Comparison of ENCODE assay signal across 31 mouse cellular contexts in the genomic region with DNA sequence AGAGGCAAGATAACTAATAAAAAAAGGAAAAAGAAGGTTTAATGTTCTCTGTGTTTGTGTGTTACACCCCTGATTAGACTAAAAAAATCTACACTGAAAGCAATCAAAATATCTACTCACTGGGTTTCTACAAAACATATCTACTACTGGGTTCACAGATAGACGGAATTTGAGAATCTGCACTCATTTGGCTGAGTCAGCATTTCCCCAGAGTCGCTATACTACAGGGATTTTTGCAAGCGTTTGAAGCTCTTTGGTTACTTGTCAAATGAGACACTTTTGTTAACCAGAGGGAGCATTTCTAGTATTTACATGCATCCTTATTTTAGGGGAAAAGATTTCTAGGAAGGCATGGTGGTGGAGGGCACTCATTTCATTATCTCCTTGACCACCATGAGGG.
"Had no signal": no experiment of that assay in that cellular context is flagged by ENCODE, and none has a peak within 500 bp of the region (broad histone marks: within the 10 kb centered on the region; RNA-seq: fewer than 3 reads in every experiment).

No protein-coding gene starts in this region.

- H3K36me3 ChIP-seq: heart, embryonic 12.5 days; heart, embryonic 15.5 days; hindbrain, embryonic 10.5 days; hindbrain, embryonic 12.5 days; hindbrain, embryonic 13.5 days; hindbrain, embryonic 15.5 days; intestine, embryonic 15.5 days; kidney, embryonic 15.5 days had no signal

- H3K4me3 ChIP-seq: heart, embryonic 12.5 days; heart, embryonic 13.5 days; heart, embryonic 15.5 days; hindbrain, embryonic 10.5 days; hindbrain, embryonic 12.5 days; hindbrain, embryonic 13.5 days; hindbrain, embryonic 15.5 days; intestine, embryonic 15.5 days; kidney, embryonic 15.5 days; layer of hippocampus, adult 2 months; left cerebral cortex, adult 2 months had no signal

- H3K4me2 ChIP-seq: heart, embryonic 11.5 days; heart, embryonic 12.5 days; heart, embryonic 13.5 days; heart, embryonic 15.5 days; hindbrain, embryonic 12.5 days; hindbrain, embryonic 13.5 days; hindbrain, embryonic 14.5 days; hindbrain, embryonic 15.5 days; intestine, embryonic 15.5 days; kidney, embryonic 15.5 days had no signal

- DNase-seq: heart, postnatal 10 days; heart, postnatal 14 days; heart, postnatal 36 days; heart, postnatal 4 days; kidney, adult 11 months; kidney, adult 18-20 months; kidney, adult 2 months; kidney, adult 8-10 months; kidney, adult 9 months; kidney, postnatal 10 days; kidney, postnatal 14 days; kidney, postnatal 25 days; kidney, postnatal 36 days; kidney, postnatal 4 days; layer of hippocampus, adult 9-11 months; layer of hippocampus, postnatal 36 days had no signal

- H3K9me3 ChIP-seq: heart, embryonic 12.5 days; heart, embryonic 13.5 days; heart, embryonic 15.5 days; hindbrain, embryonic 10.5 days; hindbrain, embryonic 12.5 days; hindbrain, embryonic 13.5 days; hindbrain, embryonic 15.5 days; intestine, embryonic 15.5 days; kidney, embryonic 15.5 days had no signal

- H3K27ac ChIP-seq: heart, embryonic 13.5 days; heart, embryonic 15.5 days; hindbrain, embryonic 10.5 days; hindbrain, embryonic 12.5 days; hindbrain, embryonic 13.5 days; hindbrain, embryonic 14.5 days; hindbrain, embryonic 15.5 days; hindbrain, postnatal 0 days; intestine, embryonic 15.5 days; kidney, embryonic 15.5 days; kidney, postnatal 0 days; layer of hippocampus, adult 2 months; left cerebral cortex, adult 2 months had no signal

- H3K4me1 ChIP-seq: heart, embryonic 12.5 days; heart, embryonic 13.5 days; heart, embryonic 15.5 days; hindbrain, embryonic 12.5 days; hindbrain, embryonic 13.5 days; hindbrain, embryonic 15.5 days; intestine, embryonic 15.5 days; kidney, embryonic 15.5 days had no signal

- H3K27me3 ChIP-seq: heart, embryonic 12.5 days; heart, embryonic 13.5 days; heart, embryonic 15.5 days; hindbrain, embryonic 12.5 days; hindbrain, embryonic 13.5 days; hindbrain, embryonic 15.5 days; intestine, embryonic 15.5 days; kidney, embryonic 15.5 days had no signal

- H3K9ac ChIP-seq: heart, embryonic 12.5 days; heart, embryonic 13.5 days; heart, embryonic 15.5 days; hindbrain, embryonic 12.5 days; hindbrain, embryonic 13.5 days; hindbrain, embryonic 14.5 days; hindbrain, embryonic 15.5 days; intestine, embryonic 15.5 days; kidney, embryonic 15.5 days had no signal
